Comparison of ENCODE assay signal across 19 mouse cellular contexts in genomic region chr6:72876629-72877028, GRCm38 (mm10).
"Had no signal": no experiment of that assay in that cellular context is flagged by ENCODE, and none has a peak within 500 bp of the region (broad histone marks: within the 10 kb centered on the region; RNA-seq: fewer than 3 reads in every experiment).

No protein-coding gene starts in this region.

- H3K27ac ChIP-seq: kidney, embryonic 15.5 days; limb, embryonic 13.5 days; liver, embryonic 12.5 days; liver, embryonic 15.5 days; lung, embryonic 15.5 days; macrophage; midbrain, embryonic 12.5 days; midbrain, embryonic 15.5 days; neural tube, embryonic 13.5 days had no signal

- H3K36me3 ChIP-seq: liver, embryonic 12.5 days; liver, embryonic 15.5 days; lung, embryonic 15.5 days; midbrain, embryonic 12.5 days; midbrain, embryonic 15.5 days; neural tube, embryonic 13.5 days had no signal

- H3K9ac ChIP-seq: kidney, embryonic 15.5 days; limb, embryonic 13.5 days; liver, embryonic 12.5 days; liver, embryonic 15.5 days; lung, embryonic 15.5 days; midbrain, embryonic 12.5 days; midbrain, embryonic 15.5 days; neural tube, embryonic 13.5 days had no signal

- H3K4me3 ChIP-seq: kidney, embryonic 15.5 days; limb, embryonic 13.5 days; liver, embryonic 12.5 days; liver, embryonic 15.5 days; lung, embryonic 15.5 days; midbrain, embryonic 12.5 days; midbrain, embryonic 15.5 days; neural tube, embryonic 13.5 days had no signal

- H3K4me1 ChIP-seq: midbrain, embryonic 12.5 days; midbrain, embryonic 15.5 days had no signal

- H3K9me3 ChIP-seq: kidney, embryonic 15.5 days; limb, embryonic 13.5 days; liver, embryonic 12.5 days; liver, embryonic 15.5 days; lung, embryonic 15.5 days; midbrain, embryonic 12.5 days; midbrain, embryonic 15.5 days had no signal

- H3K27me3 ChIP-seq: kidney, embryonic 15.5 days; limb, embryonic 13.5 days; liver, embryonic 12.5 days; liver, embryonic 15.5 days; lung, embryonic 15.5 days; midbrain, embryonic 12.5 days; midbrain, embryonic 15.5 days; neural tube, embryonic 13.5 days had no signal

- ATAC-seq: liver, embryonic 12.5 days; midbrain, embryonic 15.5 days had no signal

- DNase-seq: kidney, adult 11 months; kidney, adult 8-10 months; kidney, postnatal 10 days; kidney, postnatal 36 days; left cerebral cortex, postnatal 4 days; liver; lung, adult 18-20 months; retina, postnatal 1 day; thymus, adult 18-20 months; thymus, postnatal 4 days had no signal
